Mouse (Mus musculus) WW6 (cell line): Measurements from ENCODE around the gene Ero1l.

ENCODE experiments used
- DNase-seq: peaks from one replicate; pipeline ENCODE4 v3.0.0-alpha.2; 2013; ENCODE audit warnings: low read depth, low spot score

Ero1l gene

GRCm38 (mm10) chr14:45318426-45319236 is at the start of gene Ero1l:
Gene Ero1l, minus strand, starts transcription at chr14:45318771.
- DNase-seq: peak; percentile 45

GRCm38 (mm10) chr14:45365196-45365587 is 46.6 kb upstream of the Ero1l start:
- DNase-seq: no peak

GRCm38 (mm10) chr14:45364211-45365195 is 45.9 kb upstream of the Ero1l start:
- DNase-seq: no peak

GRCm38 (mm10) chr14:45350931-45351859 is 32.6 kb upstream of the Ero1l start, which contains the start of gene Styx:
Gene Styx, plus strand, starts transcription at chr14:45351093.
- peak; percentile 82 for DNase-seq

GRCm38 (mm10) chr14:45329589-45330181 is 11.1 kb upstream of the Ero1l start, which contains the start of gene Psmc6:
Gene Psmc6, plus strand, starts transcription at chr14:45329788.
- DNase-seq: peak; percentile 81

GRCm38 (mm10) chr14:45329018-45329588 is 10.5 kb upstream of the Ero1l start:
- peak; percentile 18 for DNase-seq

- DNase-seq: no peak
Observed at GRCm38 (mm10) chr14:45328072-45328713, 9.6 kb upstream of the Ero1l start.

- no peak for DNase-seq
Observed at GRCm38 (mm10) chr14:45325471-45325870, 6.9 kb upstream of the Ero1l start.

- no peak for DNase-seq
Observed at GRCm38 (mm10) chr14:45323320-45323719, 4.7 kb upstream of the Ero1l start.

- DNase-seq: no peak
Observed at GRCm38 (mm10) chr14:45322450-45322849, 3.9 kb upstream of the Ero1l start.

GRCm38 (mm10) chr14:45321622-45322021 is 3.1 kb upstream of the Ero1l start:
- no peak for DNase-seq

- DNase-seq: no peak
Observed at GRCm38 (mm10) chr14:45321067-45321466, 2.5 kb upstream of the Ero1l start.

- no peak for DNase-seq
Observed at GRCm38 (mm10) chr14:45320111-45320510, 1.5 kb upstream of the Ero1l start.

GRCm38 (mm10) chr14:45319237-45319610 is 653 bp upstream of the Ero1l start:
- DNase-seq: no peak

GRCm38 (mm10) chr14:45317921-45318411 is 605 bp downstream of the Ero1l start:
- no peak for DNase-seq

- DNase-seq: no peak
Observed at GRCm38 (mm10) chr14:45316927-45317326, 1.6 kb downstream of the Ero1l start.

- no peak for DNase-seq
Observed at GRCm38 (mm10) chr14:45310101-45310500, 8.5 kb downstream of the Ero1l start.

- no peak for DNase-seq
Observed at GRCm38 (mm10) chr14:45309646-45310045, 8.9 kb downstream of the Ero1l start.

GRCm38 (mm10) chr14:45307630-45308328 is 10.8 kb downstream of the Ero1l start:
- DNase-seq: no peak
